25 mouse cellular contexts compared by ENCODE assay signal in the genomic region with DNA sequence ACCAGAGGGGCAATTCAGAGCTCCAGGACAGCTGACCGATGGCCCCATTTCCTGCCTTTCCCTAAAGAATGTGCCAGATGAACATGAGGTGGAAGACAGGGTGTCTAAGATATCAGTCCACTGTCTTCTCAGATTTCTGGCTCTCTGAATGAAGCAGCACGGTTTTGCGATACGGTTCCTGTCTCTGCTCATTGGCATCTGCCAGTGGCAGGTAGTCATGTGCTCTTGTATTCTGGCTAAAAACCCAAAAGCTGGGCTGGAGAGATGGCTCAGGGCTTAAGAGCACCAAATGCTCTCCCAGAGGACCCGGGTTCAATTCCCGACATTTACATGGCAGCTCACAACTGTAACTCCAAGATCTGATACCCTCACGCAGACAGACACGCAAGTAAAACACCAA.
"Had no signal": no experiment of that assay in that cellular context is flagged by ENCODE, and none has a peak within 500 bp of the region (broad histone marks: within the 10 kb centered on the region; RNA-seq: fewer than 3 reads in every experiment).

No protein-coding gene starts in this region.

- H3K4me2 ChIP-seq: embryonic facial prominence, embryonic 12.5 days; embryonic facial prominence, embryonic 13.5 days; embryonic facial prominence, embryonic 15.5 days; forebrain, embryonic 12.5 days; forebrain, embryonic 13.5 days; forebrain, embryonic 15.5 days had no signal

- H3K36me3 ChIP-seq: embryonic facial prominence, embryonic 12.5 days; embryonic facial prominence, embryonic 13.5 days; embryonic facial prominence, embryonic 15.5 days; forebrain, embryonic 12.5 days; forebrain, embryonic 15.5 days had no signal

- DNase-seq: cerebellum, adult 2 months; cerebellum, adult 8-10 months; cerebellum, adult 9-10 months; cerebellum, adult 9-11 months; cerebellum, postnatal 25 days; cerebellum, postnatal 36 days; embryo, embryonic 11 days; forebrain, postnatal 0 days; gastrocnemius, adult 2 months; gastrocnemius, postnatal 10 days; gastrocnemius, postnatal 14 days; gastrocnemius, postnatal 25 days; gastrocnemius, postnatal 36 days; heart, adult 11 months; heart, adult 18-20 months; heart, adult 2 months had no signal

- H3K27me3 ChIP-seq: embryonic facial prominence, embryonic 12.5 days; embryonic facial prominence, embryonic 13.5 days; embryonic facial prominence, embryonic 15.5 days; forebrain, embryonic 12.5 days; forebrain, embryonic 13.5 days; forebrain, embryonic 15.5 days had no signal

- H3K4me3 ChIP-seq: embryonic facial prominence, embryonic 10.5 days; embryonic facial prominence, embryonic 12.5 days; embryonic facial prominence, embryonic 13.5 days; embryonic facial prominence, embryonic 15.5 days; erythroblast, embryonic 14.5 days; forebrain, embryonic 10.5 days; forebrain, embryonic 12.5 days; forebrain, embryonic 13.5 days; forebrain, embryonic 15.5 days; gastrocnemius, adult 2 months; heart, adult 2 months had no signal
